Mouse (Mus musculus): ENCODE results near the gene Tanc1.

DNA sequence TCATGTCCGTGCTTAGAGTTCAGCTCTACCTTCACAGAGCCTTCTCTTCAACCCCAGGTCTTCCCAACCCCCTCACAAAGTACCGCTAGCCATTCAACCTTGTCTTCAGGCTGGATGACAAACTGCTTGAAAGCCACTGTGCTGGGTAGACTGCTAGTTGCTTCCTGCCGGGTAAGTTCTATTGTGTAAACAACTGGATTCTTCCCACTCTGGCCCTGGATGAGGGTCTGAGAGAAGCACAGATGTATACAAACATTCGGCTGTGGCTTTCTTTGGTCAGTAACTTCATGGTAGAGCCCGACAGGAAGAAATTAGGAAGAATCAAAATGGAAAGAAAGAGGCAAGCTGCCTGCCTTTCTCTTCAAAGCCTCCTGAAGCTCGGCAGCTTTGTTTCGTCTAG lies 30.9 kb upstream of the Tanc1 start:
- TF ChIP-seq CTCF (conservative IDR thresholded peaks at IDR 0.05; ENCODE audit: low read length) = no peak
- no peak for TF ChIP-seq NANOG (IDR thresholded peaks at IDR 0.05; ENCODE audit: borderline replicate concordance, low read length)

Data from E14TG2a.4 (cell line).